Mouse (Mus musculus) embryonic fibroblast, embryonic 13.5 days (primary cell): ENCODE measurements around the gene Dirc2. TPM values are rescaled to one million over a fixed set of nuclear protein-coding genes. Genes with fewer than 3 reads are reported as not detected.

Experiments
- H3K27ac ChIP-seq: 2 replicates; pipeline ENCODE4 v1.5.1; 2012; ENCODE audit warnings: low read length, control low read depth, inconsistent platforms; ENCODE audit not compliant: insufficient read depth
- H3K4me1 ChIP-seq: 2 replicates; pipeline ENCODE4 v1.6.1; 2011; ENCODE audit warnings: low read length; ENCODE audit not compliant: control insufficient read depth, insufficient read depth
- H3K4me3 ChIP-seq: 2 replicates; pipeline ENCODE4 v1.5.1; 2011; ENCODE audit warnings: mild to moderate bottlenecking, control low read depth, low read length; ENCODE audit not compliant: insufficient read depth
- CTCF ChIP-seq: IDR thresholded peaks from 2 replicates; pipeline ENCODE4 v1.5.1; 2011; ENCODE audit warnings: mild to moderate bottlenecking, control low read depth, low read length, moderate library complexity, borderline replicate concordance; ENCODE audit not compliant: insufficient read depth
- POLR2A ChIP-seq: IDR thresholded peaks from 2 replicates; pipeline ENCODE4 v1.6.1; 2011; ENCODE audit warnings: low read depth, mild to moderate bottlenecking, control low read depth, low read length, moderate library complexity
- polyA plus RNA-seq: library from polyadenylated mRNA; stranded (reverse); fragments of >200 nt; gene quantifications from 2 replicates; pipeline ENCODE4 v1.2.4, GENCODE M21; 2011; ENCODE audit warnings: low read depth; ENCODE audit not compliant: missing spikeins, insufficient read length

Gene Dirc2
- polyA plus RNA-seq, 1 experiment: 27.6 TPM

- Histone ChIP-seq H3K4me1 (no peaks in the 10 kb centered on the region), H3K4me3 (no peak overlapping the region), H3K27ac (no peak overlapping the region)
- TF ChIP-seq POLR2A (no peak), CTCF (no peak)
Measured at GRCm38 (mm10) chr16:35694250-35694846, 74.8 kb downstream of the Dirc2 start.

- no peak overlapping the region for H3K4me3 ChIP-seq
Measured at GRCm38 (mm10) chr16:35691606-35692005, 77.5 kb downstream of the Dirc2 start.

GRCm38 (mm10) chr16:35686491-35686890, 82.7 kb downstream of the Dirc2 start:
- TF ChIP-seq POLR2A (no peak), CTCF (no peak)
- Histone ChIP-seq H3K27ac (no peak overlapping the region), H3K4me1 (no peaks in the 10 kb centered on the region), H3K4me3 (no peak overlapping the region)

More at GRCm38 (mm10) chr16:35691606-35692005, 77.5 kb downstream of the Dirc2 start:
- no peaks in the 10 kb centered on the region for H3K4me1 ChIP-seq
- TF ChIP-seq POLR2A: no peak
- no peak overlapping the region for H3K27ac ChIP-seq

GRCm38 (mm10) chr16:35685027-35685426, 84.1 kb downstream of the Dirc2 start:
- no peaks in the 10 kb centered on the region for H3K4me1 ChIP-seq
- no peak overlapping the region for H3K27ac ChIP-seq
- no peak overlapping the region for H3K4me3 ChIP-seq
- no peak for TF ChIP-seq CTCF
- no peak for TF ChIP-seq POLR2A

GRCm38 (mm10) chr16:35681327-35682108, 87.6 kb downstream of the Dirc2 start:
- Histone ChIP-seq H3K4me3 (no peak overlapping the region), H3K27ac (no peak overlapping the region), H3K4me1 (no peaks in the 10 kb centered on the region)
- no peak for TF ChIP-seq POLR2A
- no peak for TF ChIP-seq CTCF

GRCm38 (mm10) chr16:35678476-35678875, 90.7 kb downstream of the Dirc2 start:
- no peak overlapping the region for H3K27ac ChIP-seq
- no peak for TF ChIP-seq CTCF
- TF ChIP-seq POLR2A: no peak
- no peaks in the 10 kb centered on the region for H3K4me1 ChIP-seq
- no peak overlapping the region for H3K4me3 ChIP-seq

- TF ChIP-seq POLR2A (no peak), CTCF (no peak)
- no peaks in the 10 kb centered on the region for H3K4me1 ChIP-seq
- no peak overlapping the region for H3K27ac ChIP-seq
- no peak overlapping the region for H3K4me3 ChIP-seq
Measured at GRCm38 (mm10) chr16:35677511-35678113, 91.5 kb downstream of the Dirc2 start.

- TF ChIP-seq CTCF (no peak), POLR2A (no peak)
- H3K27ac ChIP-seq: no peak overlapping the region
- no peak overlapping the region for H3K4me3 ChIP-seq
- no peaks in the 10 kb centered on the region for H3K4me1 ChIP-seq
Measured at GRCm38 (mm10) chr16:35664847-35665246, 104.3 kb downstream of the Dirc2 start.

- Histone ChIP-seq H3K27ac (no peak overlapping the region), H3K4me1 (no peaks in the 10 kb centered on the region), H3K4me3 (no peak overlapping the region)
- no peak for TF ChIP-seq CTCF
- TF ChIP-seq POLR2A: no peak
Measured at GRCm38 (mm10) chr16:35663831-35664414, 105.2 kb downstream of the Dirc2 start.
